Mouse (Mus musculus): ENCODE results near the gene Elf2. TPM values are rescaled to one million over a fixed set of nuclear protein-coding genes. Genes with fewer than 3 reads are reported as not detected.

Gene Elf2
- total RNA-seq, 2 experiments from 2014 or later = 69.2 to 122 TPM

Other genes with a start within 250 kb of the Elf2 start
- 19.2 and 39.1 TPM in 2 replicates for gene Noct, start 116.2 kb downstream of the Elf2 start, total RNA-seq (2014; fragmentation: Nextera tagmentation)
- 4.6 and 5.8 TPM in 2 replicates for gene Noct, start 116.2 kb downstream of the Elf2 start, total RNA-seq (2017)
- gene Mgarp, start 56.1 kb upstream of the Elf2 start, total RNA-seq (2014; fragmentation: Nextera tagmentation) = not detected in 2 replicates
- not detected in 2 replicates for gene Mgarp, start 56.1 kb upstream of the Elf2 start, total RNA-seq (2017)
- gene Ndufc1, start 68.3 kb upstream of the Elf2 start, total RNA-seq (2014; fragmentation: Nextera tagmentation) = 273 and 323 TPM in 2 replicates
- gene Ndufc1, start 68.3 kb upstream of the Elf2 start, total RNA-seq (2017) = 64.5 and 116 TPM in 2 replicates
- gene Naa15, start 74.5 kb upstream of the Elf2 start, total RNA-seq (2014; fragmentation: Nextera tagmentation) = 116 and 129 TPM in 2 replicates
- gene Naa15, start 74.5 kb upstream of the Elf2 start, total RNA-seq (2017) = 123 and 152 TPM in 2 replicates
- 3.7 and 5.6 TPM in 2 replicates for gene Rab33b, start 143.3 kb upstream of the Elf2 start, total RNA-seq (2014; fragmentation: Nextera tagmentation)
- gene Rab33b, start 143.3 kb upstream of the Elf2 start, total RNA-seq (2017) = 5.6 and 6.8 TPM in 2 replicates
- gene Setd7, start 220.2 kb upstream of the Elf2 start, total RNA-seq (2014; fragmentation: Nextera tagmentation) = 15.9 and 34.5 TPM in 2 replicates
- 12.5 and 19.3 TPM in 2 replicates for gene Setd7, start 220.2 kb upstream of the Elf2 start, total RNA-seq (2017)

Measured in megakaryocyte-erythroid progenitor cell, adult 5-6 weeks (primary cell).